Mouse (Mus musculus): ENCODE results near the gene Pcgf2. TPM values are rescaled to one million over a fixed set of nuclear protein-coding genes. Genes with fewer than 3 reads are reported as not detected.

Pcgf2 gene
- total and polyA plus RNA-seq, 3 experiments, result 0.99 to 19.5 (median 5.6) TPM

- Histone ChIP-seq H3K27ac (ENCODE audit: insufficient read depth, low read depth) (peak overlapping the region; percentile 86), H3K4me2 (ENCODE audit: insufficient read depth, low read depth, poor library complexity, severe bottlenecking) (peak overlapping the region; percentile 52), H3K4me3 (replicated peaks in 1 of 3; ENCODE audit: low read depth in 2 of 3, low read length in 2 of 3, poor library complexity in 1 of 3) (peak overlapping the region; percentile 57 to 100 (median 99)), H3K9ac (ENCODE audit: insufficient read depth, low read depth) (peak overlapping the region; percentile 78), H3K9me3 (replicated peaks; ENCODE audit: low read length) (no peaks in the 10 kb centered on the region), H3K4me1 (ENCODE audit: control insufficient read depth in 1 of 2, insufficient read depth in 2 of 2) (peaks cover 9 to 47% of the 10 kb centered on the region in 2 experiments), H3K36me3 (replicated peaks in 1 of 2; ENCODE audit: control insufficient read depth in 1 of 2, insufficient read depth in 1 of 2, low read length in 1 of 2) (peaks cover 21 to 32% of the 10 kb centered on the region in 2 experiments), H3K27me3 (replicated peaks) (peaks cover 21% of the 10 kb centered on the region), H3K79me2 (replicated peaks; ENCODE audit: control insufficient read depth, extremely low read depth, insufficient read depth, poor library complexity, severe bottlenecking) (peaks cover 32% of the 10 kb centered on the region)
- dilution Hi-C loops (cut with MboI; ENCODE audit: extremely low pct_ligation_motif_present, extremely low pct_unique_long_range_greater_than_20kb, low sequenced_read_pairs), result no loop called here
- DNase-seq (ENCODE audit: extremely low read depth), result peak; percentile 92
- in situ Hi-C loops (cut with MboI; ENCODE audit: low pct_ligation_motif_present, low pct_unique_long_range_greater_than_20kb, low sequenced_read_pairs), result loop anchor here (5.0 kb wide), 1 partner anchor 35 kb away; no protein-coding TSS in a partner anchor
- TF ChIP-seq RCOR1 (conservative IDR thresholded peaks at IDR 0.05; ENCODE audit: low read depth, low read length), result no peak
- TF ChIP-seq NRF1 (IDR thresholded peaks at IDR 0.05; ENCODE audit: low read depth, low read length), result peak; percentile 63; the same call in 1 of the 2 replicates
- no peak for TF ChIP-seq USF2 (conservative IDR thresholded peaks at IDR 0.05; ENCODE audit: low read depth, low read length)
- TF ChIP-seq MYC (IDR thresholded peaks at IDR 0.05; ENCODE audit: low read depth, low read length), result no peak
- no peak for TF ChIP-seq USF1 (IDR thresholded peaks at IDR 0.05; ENCODE audit: low read depth, low read length)
- peak; percentile 98 for TF ChIP-seq ELF1 (IDR thresholded peaks at IDR 0.05; ENCODE audit: low read depth, low read length)
- no peak for TF ChIP-seq UBTF (IDR thresholded peaks at IDR 0.05; ENCODE audit: low read depth, low read length)
- no peak for TF ChIP-seq TCF12 (IDR thresholded peaks at IDR 0.05; ENCODE audit: low read depth, low read length)
- TF ChIP-seq MAZ (IDR thresholded peaks at IDR 0.05; ENCODE audit: low read depth, low read length), result no peak
- no peak for TF ChIP-seq CTCF (conservative IDR thresholded peaks at IDR 0.05 in 1 of 2, IDR thresholded peaks at IDR 0.05 in 1 of 2; ENCODE audit: low read depth in 2 of 2, low read length in 2 of 2)
- no peak for TF ChIP-seq ZC3H11A (IDR thresholded peaks at IDR 0.05; ENCODE audit: low read depth, low read length)
- TF ChIP-seq MEF2A (IDR thresholded peaks at IDR 0.05; ENCODE audit: borderline replicate concordance, low read depth, low read length), result no peak; the same call in 1 of the 2 replicates
- TF ChIP-seq EP300 (IDR thresholded peaks at IDR 0.05; ENCODE audit: low read length), result no peak
- no peak; the same call in 1 of the 2 replicates for TF ChIP-seq IRF4 (IDR thresholded peaks at IDR 0.05; ENCODE audit: low read depth, low read length)
- no peak for TF ChIP-seq ETS1 (conservative IDR thresholded peaks at IDR 0.05; ENCODE audit: low read depth, low read length)
- TF ChIP-seq MAFK (IDR thresholded peaks at IDR 0.05; ENCODE audit: insufficient replicate concordance, low read length), result peak; percentile 96
- TF ChIP-seq HCFC1 (IDR thresholded peaks at IDR 0.05; ENCODE audit: low read depth, low read length), result no peak
- TF ChIP-seq MXI1 (IDR thresholded peaks at IDR 0.05; ENCODE audit: low read depth, low read length), result no peak
- peak; percentile 99 for TF ChIP-seq TBP (conservative IDR thresholded peaks at IDR 0.05; ENCODE audit: low read depth, low read length)
- no peak for TF ChIP-seq SMC3 (IDR thresholded peaks at IDR 0.05; ENCODE audit: low read depth, low read length)
- TF ChIP-seq ZNF384 (IDR thresholded peaks at IDR 0.05; ENCODE audit: low read depth, low read length), result peak; percentile 96
- TF ChIP-seq E2F4 (IDR thresholded peaks at IDR 0.05; ENCODE audit: insufficient replicate concordance, low read depth, low read length), result peak; percentile 78; the same call in 1 of the 2 replicates
- TF ChIP-seq ZKSCAN1 (IDR thresholded peaks at IDR 0.05; ENCODE audit: borderline replicate concordance, low read depth, low read length), result no peak
- TF ChIP-seq MAX (IDR thresholded peaks at IDR 0.05; ENCODE audit: low read length), result no peak
- TF ChIP-seq KAT2A (IDR thresholded peaks at IDR 0.05; ENCODE audit: insufficient replicate concordance, low read length), result peak; percentile 90
- no peak for TF ChIP-seq NELFE (IDR thresholded peaks at IDR 0.05; ENCODE audit: low read depth, low read length)
These were observed 2.1 kb upstream of the Pcgf2 start for GRCm38 (mm10) chr11:97702393-97702745.

Data from CH12.LX (cell line).